Mouse (Mus musculus) lung, adult 2 months (tissue): ENCODE measurements around the gene Malrd1. TPM values are rescaled to one million over a fixed set of nuclear protein-coding genes. Genes with fewer than 3 reads are reported as not detected.
"Not testable (repeated sequence)": the region's sequence is repeated elsewhere in the genome, so short reads cannot be mapped to it uniquely, and the experiment has no call there.

ENCODE experiments used
- DNase-seq: peaks from one replicate; pipeline ENCODE4 v3.0.0; 2022
- H3K4me1 ChIP-seq: fragments of 200-500 bp; 2 replicates; pipeline ENCODE4 v1.6.1; 2011; ENCODE audit warnings: low read length; ENCODE audit not compliant: control insufficient read depth, insufficient read depth
- H3K4me3 ChIP-seq: fragments of 200-500 bp; replicated peaks from 2 replicates; pipeline ENCODE3; 2011; ENCODE audit warnings: low read depth, mild to moderate bottlenecking, control low read depth, low read length; ENCODE audit errors: extremely low read depth
- CTCF ChIP-seq: fragments of 200-500 bp; IDR thresholded peaks from 2 replicates; pipeline ENCODE4 v1.5.1; 2011; ENCODE audit warnings: mild to moderate bottlenecking, low read length, control low read depth; ENCODE audit not compliant: insufficient read depth
- POLR2A ChIP-seq: fragments of 200-500 bp; IDR thresholded peaks from 2 replicates; pipeline ENCODE4 v1.6.1; 2011; ENCODE audit warnings: low read depth, mild to moderate bottlenecking, control low read depth, low read length, borderline replicate concordance; ENCODE audit errors: extremely low read depth
- WGBS: fragments of 180-500 bp; shearing (Covaris S2); methylation state at CpG from one replicate; pipeline ENCODE4 v1.1.7; 2018; 5-methylcytosine and 5-hydroxymethylcytosine counted together
- polyA plus RNA-seq: library from polyadenylated mRNA; depleted of rRNA; stranded (reverse); fragments of >200 nt; gene quantifications from 2 replicates; pipeline ENCODE4 v1.2.3, GENCODE M21; 2012

Malrd1 gene
- polyA plus RNA-seq, 1 experiment, result not detected

DNA sequence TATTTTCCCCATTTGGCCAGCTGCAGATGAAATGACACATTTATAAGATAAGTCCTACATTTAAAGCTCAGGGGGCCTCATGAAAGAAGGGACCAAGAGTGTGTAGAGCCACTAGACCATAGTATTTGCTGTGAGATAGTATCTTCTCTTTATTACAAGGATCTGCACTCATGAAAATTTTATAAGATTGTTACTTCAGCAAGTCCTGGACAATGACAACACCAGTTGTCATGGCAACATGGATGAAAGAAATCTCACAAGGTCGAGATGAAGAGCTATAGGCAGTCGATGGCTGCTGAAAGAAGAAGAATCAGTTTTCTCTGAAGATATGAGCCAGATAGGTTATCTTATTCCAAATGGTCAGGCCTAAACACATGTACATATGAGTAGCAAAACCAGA is 476.6 kb downstream of the Malrd1 start:
- WGBS, result 62% methylated on average over 2 of the region's 2 CpGs
- H3K4me3 ChIP-seq, result no peak overlapping the region
- TF ChIP-seq POLR2A (no peak), CTCF (no peak)
- DNase-seq, result no peak
- no peaks in the 10 kb centered on the region for H3K4me1 ChIP-seq

DNA sequence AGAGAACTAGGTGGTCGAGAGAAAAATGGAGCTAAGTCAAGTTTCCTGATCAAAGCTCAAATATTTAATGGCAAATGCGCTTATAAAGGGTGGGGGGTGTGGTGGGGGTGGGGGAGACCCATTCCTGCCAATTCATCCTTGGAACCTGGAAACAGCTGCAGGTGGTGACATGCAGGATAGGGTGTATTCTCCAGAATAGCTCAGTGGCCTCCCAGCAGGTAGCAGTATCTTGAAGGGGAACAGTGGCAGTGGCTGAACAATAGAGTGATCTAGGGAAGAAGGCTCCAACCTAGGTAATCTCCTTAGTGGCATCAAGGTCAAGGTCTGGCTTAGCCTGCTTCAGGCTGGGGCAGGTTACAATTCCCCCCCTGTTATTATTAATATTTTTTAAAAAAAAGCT is 490.8 kb downstream of the Malrd1 start:
- 80% methylated on average over 2 of the region's 2 CpGs for WGBS
- H3K4me3 ChIP-seq, result not testable (repeated sequence)

DNA sequence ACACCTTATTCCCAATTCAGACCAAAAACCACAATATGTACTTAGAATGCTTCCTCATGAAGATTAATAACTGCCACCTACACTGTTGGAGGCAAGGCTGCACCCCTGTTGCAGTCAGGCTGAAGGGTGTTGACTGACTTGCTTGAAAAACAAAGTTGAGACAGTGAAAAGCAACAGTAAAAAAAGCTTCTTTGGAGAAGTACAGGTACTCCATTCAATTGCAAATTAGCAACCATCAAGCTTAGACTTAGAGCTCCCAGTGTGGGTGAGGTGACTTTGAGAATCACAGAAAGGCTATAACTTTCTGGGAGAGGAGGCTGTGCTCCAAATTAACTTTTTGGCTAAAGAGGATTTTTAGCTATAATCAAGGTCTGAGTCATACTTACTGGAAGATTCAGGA is 491.4 kb downstream of the Malrd1 start:
- not testable (repeated sequence) for DNase-seq, H3K4me3 ChIP-seq, H3K4me1 ChIP-seq

More for the DNA sequence above, 490.8 kb downstream of the Malrd1 start:
- not testable (repeated sequence) for DNase-seq, H3K4me1 ChIP-seq

DNA sequence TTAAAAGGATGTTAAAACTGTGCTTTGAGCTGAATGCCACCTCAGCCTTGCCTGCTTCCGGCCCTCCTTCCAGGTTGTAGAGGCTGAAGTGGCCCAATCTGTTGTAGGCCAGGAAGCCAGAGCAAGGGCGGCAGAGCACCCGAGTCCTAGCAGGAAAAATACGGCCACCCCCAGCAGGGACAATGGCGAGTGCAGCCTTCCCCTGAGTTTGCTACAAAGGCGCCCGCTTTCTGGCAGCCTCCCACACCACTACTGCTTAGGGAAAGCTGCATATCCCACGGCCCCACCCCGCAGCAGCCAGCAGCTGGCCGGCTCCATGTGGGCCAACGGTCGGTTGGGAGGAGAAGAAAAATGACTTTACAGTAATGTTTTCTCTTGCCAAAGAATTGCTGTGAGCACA is 503.5 kb downstream of the Malrd1 start:
- H3K4me3 ChIP-seq, result no peak overlapping the region
- no peak for TF ChIP-seq POLR2A
- no peak for TF ChIP-seq CTCF
- DNase-seq, result no peak
- WGBS, result 59% methylated on average over 12 of the region's 12 CpGs
- H3K4me1 ChIP-seq, result no peaks in the 10 kb centered on the region

DNA sequence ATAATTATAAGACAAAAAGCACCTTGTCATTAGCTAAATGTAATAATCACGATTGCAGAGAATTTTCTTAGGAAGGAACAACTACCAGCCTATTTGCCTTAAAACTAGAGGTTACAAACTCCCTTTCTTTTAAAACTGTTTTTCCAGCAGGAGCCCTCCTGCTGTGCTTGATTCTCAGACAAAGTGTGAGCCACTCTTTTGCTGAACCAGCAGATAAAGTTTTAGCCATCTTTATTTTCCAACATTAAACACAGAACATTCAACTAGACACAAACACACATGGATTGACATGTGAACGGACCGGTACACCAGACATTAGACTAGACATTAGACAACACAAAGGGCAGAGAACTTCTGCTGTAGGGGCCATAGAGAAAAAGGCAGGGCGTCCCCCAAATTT is 505.3 kb downstream of the Malrd1 start:
- Histone ChIP-seq H3K4me3 (no peak overlapping the region), H3K4me1 (no peaks in the 10 kb centered on the region)
- no peak for TF ChIP-seq CTCF
- TF ChIP-seq POLR2A, result no peak
- WGBS, result 76% methylated on average over 4 of the region's 4 CpGs
- DNase-seq, result no peak

DNA sequence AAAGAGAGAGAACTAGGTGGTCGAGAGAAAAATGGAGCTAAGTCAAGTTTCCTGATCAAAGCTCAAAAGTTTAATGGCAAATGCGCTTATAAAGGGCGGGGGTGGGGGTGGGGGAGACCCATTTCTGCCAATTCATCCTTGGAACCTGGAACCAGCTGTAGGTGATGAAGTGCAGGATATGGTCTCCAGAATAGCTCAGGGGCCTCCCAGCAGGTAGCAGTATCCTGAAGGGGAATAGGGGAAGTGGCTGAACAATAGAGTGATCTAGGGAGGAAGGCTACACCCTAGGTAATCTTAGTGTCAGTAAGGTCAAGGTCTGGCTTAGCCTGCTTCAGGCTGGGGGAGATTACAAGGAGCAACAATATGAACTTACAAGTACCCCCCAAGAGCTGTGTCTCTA is 506.5 kb downstream of the Malrd1 start:
- no peak for DNase-seq
- no peak for TF ChIP-seq CTCF
- no peak for TF ChIP-seq POLR2A
- no peaks in the 10 kb centered on the region for H3K4me1 ChIP-seq
- H3K4me3 ChIP-seq, result no peak overlapping the region
- WGBS, result 78% methylated on average over 3 of the region's 3 CpGs

DNA sequence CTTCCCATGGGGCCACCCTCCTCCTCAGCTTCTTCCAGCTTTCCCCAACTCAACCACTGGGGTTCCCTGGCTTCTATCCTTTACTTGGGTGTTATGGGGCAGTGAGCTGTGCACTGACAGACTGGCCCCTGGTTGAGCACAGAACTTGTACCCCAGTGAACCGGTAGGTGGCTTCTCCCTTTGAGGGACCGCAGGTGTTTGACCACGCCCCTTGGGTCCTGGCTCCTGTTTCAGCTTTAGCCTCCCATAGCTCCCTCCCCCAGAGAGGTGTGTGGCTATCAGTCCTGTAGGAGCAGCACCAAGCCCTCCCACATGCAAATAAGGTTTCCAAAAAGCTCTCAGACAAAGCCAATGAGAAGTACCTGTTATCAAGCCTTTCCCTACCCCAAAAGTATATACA is 584.4 kb downstream of the Malrd1 start:
- no peak for DNase-seq
- Histone ChIP-seq H3K4me3 (no peak overlapping the region), H3K4me1 (no peaks in the 10 kb centered on the region)
- WGBS, result 51% methylated on average over 3 of the region's 3 CpGs
- no peak for TF ChIP-seq POLR2A
- no peak for TF ChIP-seq CTCF

DNA sequence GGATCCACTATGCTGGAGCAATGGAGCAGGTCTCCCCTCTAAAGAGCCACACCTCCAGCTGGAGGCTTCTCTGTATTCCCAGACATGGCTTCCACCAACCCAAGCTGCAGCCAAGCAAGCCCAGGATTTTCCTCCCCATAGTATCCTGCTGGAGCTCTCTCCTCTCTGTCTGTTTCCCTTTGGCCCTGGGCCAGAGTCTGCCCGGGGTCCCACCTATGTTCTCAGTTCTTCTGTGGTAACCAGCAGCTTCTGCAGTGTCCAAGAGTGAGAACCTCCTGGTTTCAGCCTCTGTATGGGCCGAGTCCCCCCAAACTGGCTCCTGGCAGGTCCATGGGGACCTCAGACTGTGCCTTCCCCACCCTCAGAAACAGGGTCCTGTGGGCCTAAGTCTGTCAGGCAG is 587.1 kb downstream of the Malrd1 start:
- DNase-seq, result no peak
- Histone ChIP-seq H3K4me1 (no peaks in the 10 kb centered on the region), H3K4me3 (no peak overlapping the region)
- TF ChIP-seq CTCF (no peak), POLR2A (no peak)
- 64% methylated on average over 2 of the region's 2 CpGs for WGBS

DNA sequence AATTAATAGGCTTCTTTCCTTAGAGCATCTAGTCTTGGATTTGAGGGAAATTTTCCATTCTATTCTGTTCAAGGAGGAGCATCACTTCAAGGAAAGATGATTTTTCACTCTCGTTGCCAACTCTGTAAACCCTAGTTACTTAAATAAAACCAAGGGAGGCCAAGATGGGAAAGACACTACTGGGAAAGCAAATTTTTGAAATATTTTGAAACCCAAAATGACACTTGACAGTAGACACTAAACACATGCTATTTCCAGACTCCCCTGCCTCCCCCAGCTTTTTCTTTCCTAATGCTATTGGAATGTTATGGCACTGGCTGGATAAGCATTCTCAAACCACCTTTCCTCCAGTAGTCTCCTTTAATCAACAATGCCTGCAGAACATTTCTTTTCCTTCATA is 621.7 kb downstream of the Malrd1 start:
- Histone ChIP-seq H3K4me1 (no peaks in the 10 kb centered on the region), H3K4me3 (no peak overlapping the region)
- WGBS, result 50% methylated on average over 1 of the region's 1 CpGs
- TF ChIP-seq POLR2A (no peak), CTCF (no peak)
- no peak for DNase-seq

DNA sequence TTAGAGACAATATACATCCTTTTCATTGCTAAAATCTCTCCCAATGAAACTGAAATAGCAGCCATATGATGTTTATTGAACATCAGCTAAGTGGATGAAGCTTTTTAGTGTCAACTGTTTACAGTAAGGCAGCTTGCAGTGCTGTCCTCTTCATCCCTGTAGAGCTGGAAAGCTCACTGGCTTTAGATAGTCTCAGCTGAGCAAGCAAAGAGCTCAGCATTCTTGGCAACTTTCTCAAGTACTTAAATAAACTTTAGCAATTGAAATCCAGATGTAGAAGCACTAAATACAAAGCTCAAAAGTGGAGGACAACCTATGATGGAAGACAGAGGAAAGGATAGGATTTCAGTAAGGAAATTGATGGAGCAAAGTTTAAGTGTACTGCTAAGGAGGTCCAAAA is 626.3 kb downstream of the Malrd1 start:
- TF ChIP-seq POLR2A (no peak), CTCF (no peak)
- no peak for DNase-seq
- H3K4me1 ChIP-seq, result no peaks in the 10 kb centered on the region

DNA sequence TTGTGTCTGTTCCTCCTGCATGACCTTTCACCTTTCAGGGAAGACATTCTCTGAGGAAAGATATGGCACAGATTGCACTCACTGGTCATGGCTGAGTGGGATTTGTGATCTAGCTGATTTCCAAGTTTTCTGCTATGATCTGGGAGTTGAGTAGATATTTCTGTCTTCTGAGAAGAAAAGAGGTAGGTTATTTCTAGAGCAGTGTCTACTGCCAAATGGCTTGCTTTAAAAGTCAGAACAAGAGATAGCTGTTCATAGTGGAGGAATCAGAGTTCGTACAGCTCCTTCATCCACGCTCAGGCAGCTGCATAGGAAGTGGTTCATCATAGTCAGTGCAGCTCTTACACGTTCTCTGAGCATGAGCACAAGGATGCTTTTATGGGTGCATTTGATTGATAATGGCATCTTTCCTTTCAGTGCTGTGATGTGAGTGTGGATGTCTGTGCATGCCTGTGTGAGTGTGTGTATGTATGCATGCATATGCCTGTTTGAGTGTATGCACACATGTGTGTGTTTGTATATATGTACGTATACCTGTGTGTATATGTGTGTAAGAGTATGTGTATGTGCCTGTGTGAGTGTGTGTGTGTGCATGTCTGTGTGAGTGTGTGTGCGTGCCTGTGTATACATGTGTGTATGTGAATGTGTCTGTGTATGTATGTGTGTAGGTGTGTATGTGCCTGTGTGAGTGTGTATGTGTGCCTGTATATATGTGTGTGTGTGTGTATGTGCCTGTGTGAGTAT is 637.1 kb downstream of the Malrd1 start:
- WGBS, result 67% methylated on average over 5 of the region's 5 CpGs

More for the DNA sequence above, 626.3 kb downstream of the Malrd1 start:
- H3K4me3 ChIP-seq, result no peak overlapping the region

More for the DNA sequence above, 637.1 kb downstream of the Malrd1 start:
- H3K4me3 ChIP-seq, result no peak overlapping the region
- DNase-seq, result no peak
- H3K4me1 ChIP-seq, result no peaks in the 10 kb centered on the region
- TF ChIP-seq POLR2A (no peak), CTCF (no peak)
